Mouse (Mus musculus): ENCODE measurements around the gene Il6ra.

GRCm38 (mm10) chr3:89912543-89913391 lies at the start of gene Il6ra:
- TF ChIP-seq CTCF (IDR thresholded peaks at IDR 0.05; ENCODE audit: low read depth) (no peak), EP300 (IDR thresholded peaks at IDR 0.05; ENCODE audit: low read depth) (no peak)
